ENCODE assay signal across 9 mouse cellular contexts in genomic region chr9:78395244-78395629, GRCm38 (mm10). TPM values are rescaled to one million over a fixed set of nuclear protein-coding genes. Genes with fewer than 3 reads are reported as not detected.
A peak's percentile ranks its signal among the peaks of the same experiment; 100 is the strongest.
DNase-seq lines count a peak whose midpoint lies in the region; ATAC-seq and TF ChIP-seq lines count a peak whose summit lies in the region.
"Had no signal": no experiment of that assay in that cellular context is flagged by ENCODE, and none has a peak within 500 bp of the region (broad histone marks: within the 10 kb centered on the region; RNA-seq: fewer than 3 reads in every experiment).

No protein-coding gene starts in this region.

- peaks cover 84% of the 10 kb centered on the region for H3K27me3 ChIP-seq in heart, embryonic 13.5 days (replicated peaks)
- H3K27me3 ChIP-seq in heart, adult 2 months (ENCODE audit: control insufficient read depth, insufficient read depth, low read length): peaks cover 16% of the 10 kb centered on the region
- H3K27me3 ChIP-seq in ES-Bruce4 (ENCODE audit: control insufficient read depth, insufficient read depth, low read length, poor library complexity, severe bottlenecking): peaks cover 5% of the 10 kb centered on the region; the same call in 1 of the 2 replicates
- H3K27me3 ChIP-seq in hindbrain, embryonic 11.5 days (ENCODE audit: control insufficient read depth, insufficient read depth, low read length): peaks cover 35% of the 10 kb centered on the region
- H3K27me3 ChIP-seq in liver, postnatal 0 days (ENCODE audit: insufficient read depth, low read length): peaks cover 54% of the 10 kb centered on the region

- no peak for TF ChIP-seq CTCF in heart, adult 2 months (IDR thresholded peaks at IDR 0.05)
- no peak for TF ChIP-seq CTCF in ES-Bruce4 (IDR thresholded peaks at IDR 0.05; ENCODE audit: low read depth, low read length)
- TF ChIP-seq CTCF in liver, postnatal 0 days (IDR thresholded peaks at IDR 0.05; ENCODE audit: low read depth): no peak

- H3K4me3 ChIP-seq in heart, embryonic 13.5 days: peak overlapping the region; percentile 55
- H3K4me3 ChIP-seq in heart, adult 2 months: no peak overlapping the region
- H3K4me3 ChIP-seq in ES-Bruce4 (ENCODE audit: low read depth, low read length): 0 out of 2 replicates have a peak overlapping the region, but pooled peaks have one; percentile 7
- H3K4me3 ChIP-seq in hindbrain, embryonic 11.5 days (ENCODE audit: low read depth, low read length): peak overlapping the region; percentile 17
- peak overlapping the region; percentile 39 for H3K4me3 ChIP-seq in liver, postnatal 0 days (ENCODE audit: low read depth, low read length)

- no peak overlapping the region for H3K9ac ChIP-seq in heart, embryonic 13.5 days
- no peak overlapping the region for H3K9ac ChIP-seq in heart, adult 2 months (ENCODE audit: low read depth, low read length)
- no peak overlapping the region for H3K9ac ChIP-seq in ES-Bruce4 (ENCODE audit: low read depth, poor library complexity, severe bottlenecking)
- no peak overlapping the region for H3K9ac ChIP-seq in hindbrain, embryonic 11.5 days (ENCODE audit: low read depth, low read length)
- H3K9ac ChIP-seq in liver, postnatal 0 days (replicated peaks): no peak overlapping the region

- TF ChIP-seq EP300 in heart, adult 2 months (IDR thresholded peaks at IDR 0.05; ENCODE audit: insufficient read depth, low read depth, low read length): no peak
- TF ChIP-seq EP300 in ES-Bruce4 (IDR thresholded peaks at IDR 0.05; ENCODE audit: insufficient read depth, low read depth, low read length): no peak
- TF ChIP-seq EP300 in liver, postnatal 0 days (IDR thresholded peaks at IDR 0.05; ENCODE audit: low read depth): no peak

- intact Hi-C loops in heart, adult 2 months (cut with DNase I): no loop called here

- no peak for DNase-seq in heart, adult 2 months
- DNase-seq in hindbrain, embryonic 11.5 days (ENCODE audit: low spot score): no peak
- no peak for DNase-seq in liver, postnatal 0 days
- DNase-seq in frontal cortex, postnatal 14 days (ENCODE audit: low spot score in 2 of 2): no peak
- DNase-seq in spleen, postnatal 14 days (ENCODE audit: low spot score in 2 of 2): no peak

- 33% methylated on average over 11 of the region's 11 CpGs for WGBS in heart, embryonic 13.5 days
- WGBS in heart, adult 2 months: 32% methylated on average over 11 of the region's 11 CpGs
- WGBS in hindbrain, embryonic 11.5 days: 39% methylated on average over 11 of the region's 11 CpGs
- WGBS in liver, postnatal 0 days (ENCODE audit: insufficient replicate concordance): 37% methylated on average over 11 of the region's 11 CpGs

- no peaks in the 10 kb centered on the region for H3K36me3 ChIP-seq in heart, embryonic 13.5 days
- no peaks in the 10 kb centered on the region for H3K36me3 ChIP-seq in heart, adult 2 months (ENCODE audit: control insufficient read depth, insufficient read depth, low read length)
- no peaks in the 10 kb centered on the region for H3K36me3 ChIP-seq in ES-Bruce4 (ENCODE audit: control insufficient read depth, insufficient read depth, low read length, poor library complexity, severe bottlenecking)
- no peaks in the 10 kb centered on the region for H3K36me3 ChIP-seq in hindbrain, embryonic 11.5 days (ENCODE audit: control insufficient read depth, insufficient read depth, low read length)
- H3K36me3 ChIP-seq in liver, postnatal 0 days (replicated peaks; ENCODE audit: insufficient read depth, low read length): no peaks in the 10 kb centered on the region

- no peaks in the 10 kb centered on the region for H3K79me2 ChIP-seq in heart, adult 2 months (replicated peaks; ENCODE audit: control insufficient read depth, insufficient read depth, low read length)

- peaks cover 13% of the 10 kb centered on the region for H3K4me1 ChIP-seq in heart, embryonic 13.5 days
- no peaks in the 10 kb centered on the region for H3K4me1 ChIP-seq in heart, adult 2 months (ENCODE audit: control insufficient read depth, insufficient read depth, low read length)
- no peaks in the 10 kb centered on the region for H3K4me1 ChIP-seq in ES-Bruce4 (ENCODE audit: control insufficient read depth, insufficient read depth, low read length)
- H3K4me1 ChIP-seq in hindbrain, embryonic 11.5 days (replicated peaks; ENCODE audit: control insufficient read depth, insufficient read depth, low read length): 0 out of 2 replicates have a peak, but pooled peaks cover 2% of the 10 kb centered on the region
- H3K4me1 ChIP-seq in liver, postnatal 0 days (ENCODE audit: insufficient read depth): peaks cover 7% of the 10 kb centered on the region

- no peak for ATAC-seq in heart, embryonic 13.5 days (ENCODE audit: extremely low read depth, insufficient number of reproducible peaks, low FRiP score, low TSS enrichment)
- ATAC-seq in hindbrain, embryonic 11.5 days (ENCODE audit: low FRiP score): no peak
- ATAC-seq in liver, postnatal 0 days: no peak
- ATAC-seq in granulocyte monocyte progenitor cell, adult 5-6 weeks (replicated peaks; ENCODE audit: poor library complexity, severe bottlenecking): no peak

- no peak for TF ChIP-seq POLR2A in heart, adult 2 months (IDR thresholded peaks at IDR 0.05; ENCODE audit: insufficient read depth, low read depth, low read length)
- TF ChIP-seq POLR2A in ES-Bruce4 (IDR thresholded peaks at IDR 0.05; ENCODE audit: insufficient read depth, low read length): no peak

- no peaks in the 10 kb centered on the region for H3K9me3 ChIP-seq in heart, embryonic 13.5 days
- no peaks in the 10 kb centered on the region for H3K9me3 ChIP-seq in ES-Bruce4 (replicated peaks; ENCODE audit: control insufficient read depth, insufficient read depth, low read length, poor library complexity, severe bottlenecking)
- H3K9me3 ChIP-seq in hindbrain, embryonic 11.5 days (ENCODE audit: control insufficient read depth, low read length): no peaks in the 10 kb centered on the region
- no peaks in the 10 kb centered on the region for H3K9me3 ChIP-seq in liver, postnatal 0 days (ENCODE audit: low read length)

- peak overlapping the region; percentile 76 for H3K4me2 ChIP-seq in heart, embryonic 13.5 days
- H3K4me2 ChIP-seq in hindbrain, embryonic 11.5 days (replicated peaks; ENCODE audit: low read depth, low read length): peak overlapping the region; percentile 37
- H3K4me2 ChIP-seq in liver, postnatal 0 days (ENCODE audit: low read depth, low read length): peak overlapping the region; percentile 64; the same call in 1 of the 2 replicates

- H3K27ac ChIP-seq in heart, embryonic 13.5 days (replicated peaks): no peak overlapping the region
- no peak overlapping the region for H3K27ac ChIP-seq in heart, adult 2 months
- no peak overlapping the region for H3K27ac ChIP-seq in ES-Bruce4 (ENCODE audit: insufficient read depth, low read length)
- H3K27ac ChIP-seq in hindbrain, embryonic 11.5 days (ENCODE audit: low read depth, low read length): no peak overlapping the region
- no peak overlapping the region for H3K27ac ChIP-seq in liver, postnatal 0 days (ENCODE audit: low read depth)
- H3K27ac ChIP-seq: macrophage had no signal

RNA-seq across cellular contexts. Expression of gene Ddx43, which starts 0.3 kb away (rescaled TPM):
- 0.19 and 0.27 TPM in 2 replicates for polyA plus RNA-seq in heart, embryonic 13.5 days (2015; fragmentation: Nextera tagmentation; extraction: Ambion mirVana)
- total RNA-seq in heart, adult 2 months (2021): not detected
- not detected in 2 replicates for polyA plus RNA-seq in heart, adult 2 months (2012; rRNA removed)
- 2.8 and 4.9 TPM in 2 replicates for polyA plus RNA-seq in ES-Bruce4 (2011; ENCODE audit: insufficient read depth, insufficient read length, low read depth, missing spikeins)
- polyA plus RNA-seq in hindbrain, embryonic 11.5 days (2014; fragmentation: Nextera tagmentation; extraction: Ambion mirVana): 0.14 and 0.40 TPM in 2 replicates
- 0.05 TPM in 1 of 2 replicates, not detected in the other for polyA plus RNA-seq in liver, postnatal 0 days (2015; fragmentation: Nextera tagmentation; extraction: Ambion mirVana)
- total RNA-seq in granulocyte monocyte progenitor cell, adult 5-6 weeks (2014; fragmentation: Nextera tagmentation): 0.28 TPM in 1 of 2 replicates, not detected in the other
- 0.04 TPM in 1 of 2 replicates, not detected in the other for total RNA-seq in granulocyte monocyte progenitor cell, adult 5-6 weeks (2017)
- polyA plus RNA-seq: macrophage had no signal

RNA-seq across cellular contexts. Expression of gene Ooep, which starts 16.7 kb away (rescaled TPM):
- 0.52 and 0.80 TPM in 2 replicates for polyA plus RNA-seq in heart, embryonic 13.5 days (2015; fragmentation: Nextera tagmentation; extraction: Ambion mirVana)
- total RNA-seq in heart, adult 2 months (2021): not detected
- polyA plus RNA-seq in heart, adult 2 months (2012; rRNA removed): not detected in 2 replicates
- polyA plus RNA-seq in ES-Bruce4 (2011; ENCODE audit: insufficient read depth, insufficient read length, low read depth, missing spikeins): 75.0 and 86.4 TPM in 2 replicates
- polyA plus RNA-seq in hindbrain, embryonic 11.5 days (2014; fragmentation: Nextera tagmentation; extraction: Ambion mirVana): 2.9 and 3.3 TPM in 2 replicates
- not detected in 2 replicates for polyA plus RNA-seq in liver, postnatal 0 days (2015; fragmentation: Nextera tagmentation; extraction: Ambion mirVana)
- not detected in 2 replicates for total RNA-seq in granulocyte monocyte progenitor cell, adult 5-6 weeks (2014; fragmentation: Nextera tagmentation)
- total RNA-seq in granulocyte monocyte progenitor cell, adult 5-6 weeks (2017): not detected in 2 replicates
- polyA plus RNA-seq: macrophage had no signal

RNA-seq across cellular contexts. Expression of gene Dppa5a, which starts 27.3 kb away (rescaled TPM):
- polyA plus RNA-seq in heart, embryonic 13.5 days (2015; fragmentation: Nextera tagmentation; extraction: Ambion mirVana): not detected in 2 replicates
- total RNA-seq in heart, adult 2 months (2021): not detected
- polyA plus RNA-seq in heart, adult 2 months (2012; rRNA removed): not detected in 2 replicates
- polyA plus RNA-seq in ES-Bruce4 (2011; ENCODE audit: insufficient read depth, insufficient read length, low read depth, missing spikeins): 5,317 and 5,424 TPM in 2 replicates
- polyA plus RNA-seq in hindbrain, embryonic 11.5 days (2014; fragmentation: Nextera tagmentation; extraction: Ambion mirVana): 0.35 and 0.79 TPM in 2 replicates
- not detected in 2 replicates for polyA plus RNA-seq in liver, postnatal 0 days (2015; fragmentation: Nextera tagmentation; extraction: Ambion mirVana)
- total RNA-seq in granulocyte monocyte progenitor cell, adult 5-6 weeks (2014; fragmentation: Nextera tagmentation): not detected in 2 replicates
- total RNA-seq in granulocyte monocyte progenitor cell, adult 5-6 weeks (2017): not detected in 2 replicates
- polyA plus RNA-seq: macrophage had no signal

RNA-seq across cellular contexts. Expression of gene Gsta2, which starts 39.6 kb away (rescaled TPM):
- not detected in 2 replicates for polyA plus RNA-seq in heart, embryonic 13.5 days (2015; fragmentation: Nextera tagmentation; extraction: Ambion mirVana)
- total RNA-seq in heart, adult 2 months (2021): under 1 TPM; 0.50 to 0.84 TPM
- 0.25 TPM in 1 of 2 replicates, not detected in the other for polyA plus RNA-seq in heart, adult 2 months (2012; rRNA removed)
- polyA plus RNA-seq in ES-Bruce4 (2011; ENCODE audit: insufficient read depth, insufficient read length, low read depth, missing spikeins): not detected in 2 replicates
- not detected in 2 replicates for polyA plus RNA-seq in hindbrain, embryonic 11.5 days (2014; fragmentation: Nextera tagmentation; extraction: Ambion mirVana)
- 1.3 and 2.3 TPM in 2 replicates for polyA plus RNA-seq in liver, postnatal 0 days (2015; fragmentation: Nextera tagmentation; extraction: Ambion mirVana)
- not detected in 2 replicates for total RNA-seq in granulocyte monocyte progenitor cell, adult 5-6 weeks (2014; fragmentation: Nextera tagmentation)
- not detected in 2 replicates for total RNA-seq in granulocyte monocyte progenitor cell, adult 5-6 weeks (2017)
- polyA plus RNA-seq: macrophage had no signal

RNA-seq across cellular contexts. Expression of gene Cgas, which starts 47.8 kb away (rescaled TPM):
- polyA plus RNA-seq in heart, embryonic 13.5 days (2015; fragmentation: Nextera tagmentation; extraction: Ambion mirVana): 0.64 and 0.76 TPM in 2 replicates
- total RNA-seq in heart, adult 2 months (2021): under 1 TPM; 0.43 to 0.55 TPM
- polyA plus RNA-seq in heart, adult 2 months (2012; rRNA removed): 0.20 and 0.32 TPM in 2 replicates
- polyA plus RNA-seq in ES-Bruce4 (2011; ENCODE audit: insufficient read depth, insufficient read length, low read depth, missing spikeins): 1.1 and 1.2 TPM in 2 replicates
- 0.35 and 0.79 TPM in 2 replicates for polyA plus RNA-seq in hindbrain, embryonic 11.5 days (2014; fragmentation: Nextera tagmentation; extraction: Ambion mirVana)
- polyA plus RNA-seq in liver, postnatal 0 days (2015; fragmentation: Nextera tagmentation; extraction: Ambion mirVana): 0.85 and 0.92 TPM in 2 replicates
- total RNA-seq in granulocyte monocyte progenitor cell, adult 5-6 weeks (2014; fragmentation: Nextera tagmentation): 23.1 and 24.9 TPM in 2 replicates
- 20.1 and 23.2 TPM in 2 replicates for total RNA-seq in granulocyte monocyte progenitor cell, adult 5-6 weeks (2017)

Comparison
In these comparisons a context has a peak if more than half of its experiments do, and no peak if none do; other contexts are left out.
1. RNA of gene Ooep, which starts 16.7 kb away (polyA plus RNA-seq): 75.0 to 86.4 TPM in ES-Bruce4; 2.9 to 3.3 TPM in hindbrain, embryonic 11.5 days, 0.52 to 0.80 TPM in heart, embryonic 13.5 days, not detected in liver, postnatal 0 days and not detected in heart, adult 2 months; every median in the first group is over 10 times any median in the second.
2. RNA of gene Dppa5a, which starts 27.3 kb away (polyA plus RNA-seq): 5,317 to 5,424 TPM in ES-Bruce4; 0.35 to 0.79 TPM in hindbrain, embryonic 11.5 days, not detected in heart, embryonic 13.5 days, not detected in heart, adult 2 months and not detected in liver, postnatal 0 days; every median in the first group is over 1,000 times any median in the second.
3. Peak in every context shown above with its lines, with median percentiles within 50 percentile points of each other: H3K4me2 ChIP-seq.